ENCODE assay signal across 12 mouse cellular contexts in genomic region chr8:108631069-108631468, GRCm38 (mm10).
"Had no signal": no experiment of that assay in that cellular context is flagged by ENCODE, and none has a peak within 500 bp of the region (broad histone marks: within the 10 kb centered on the region; RNA-seq: fewer than 3 reads in every experiment).

No protein-coding gene starts in this region.

- DNase-seq: kidney, adult 9 months; kidney, postnatal 14 days; lung, postnatal 14 days; thymus, adult 18-20 months; thymus, postnatal 25 days had no signal

- ATAC-seq: intestine, postnatal 0 days; midbrain, embryonic 13.5 days had no signal

- H3K9me3 ChIP-seq: limb, embryonic 10.5 days; lung, embryonic 15.5 days; midbrain, embryonic 13.5 days; neural tube, embryonic 15.5 days had no signal

- H3K27me3 ChIP-seq: lung, embryonic 15.5 days; midbrain, embryonic 13.5 days; neural tube, embryonic 15.5 days had no signal

- H3K4me3 ChIP-seq: limb, embryonic 10.5 days; lung, embryonic 15.5 days; midbrain, embryonic 13.5 days; myocyte; neural tube, embryonic 15.5 days had no signal

- H3K4me1 ChIP-seq: lung, embryonic 15.5 days; midbrain, embryonic 13.5 days; neural tube, embryonic 15.5 days had no signal

- H3K9ac ChIP-seq: lung, embryonic 15.5 days; midbrain, embryonic 13.5 days; neural tube, embryonic 15.5 days had no signal

- H3K36me3 ChIP-seq: limb, embryonic 10.5 days; lung, embryonic 15.5 days; midbrain, embryonic 13.5 days; neural tube, embryonic 15.5 days had no signal

- H3K27ac ChIP-seq: limb, embryonic 10.5 days; lung, embryonic 15.5 days; macrophage; midbrain, embryonic 13.5 days; neural tube, embryonic 15.5 days had no signal
